Mouse (Mus musculus): Measurements from ENCODE around the gene Ophn1. TPM values are rescaled to one million over a fixed set of nuclear protein-coding genes. Genes with fewer than 3 reads are reported as not detected.

The Ophn1 gene
- 24.4 and 24.7 TPM in 2 replicates for polyA plus RNA-seq (2015; fragmentation: Nextera tagmentation; extraction: Ambion mirVana)

- H3K4me1 ChIP-seq: no peaks in the 10 kb centered on the region
- 13% methylated on average over 47 of the region's 48 CpGs for WGBS
- H3K9me3 ChIP-seq (replicated peaks): no peaks in the 10 kb centered on the region
- peak within 1 kb of the TSS; percentile 51 for H3K4me2 ChIP-seq (replicated peaks)
- H3K36me3 ChIP-seq: no peaks in the 10 kb centered on the region
- H3K9ac ChIP-seq: peak within 1 kb of the TSS; percentile 26
- ATAC-seq (ENCODE audit: insufficient number of reproducible peaks, low FRiP score, low TSS enrichment, low read depth): peak; percentile 93
- H3K27me3 ChIP-seq: peaks cover 7% of the 10 kb centered on the region; the same call in 1 of the 2 replicates
- H3K4me3 ChIP-seq (replicated peaks): peak within 1 kb of the TSS; percentile 54
- H3K27ac ChIP-seq (replicated peaks): peak within 1 kb of the TSS; percentile 84
Observed at GRCm38 (mm10) chrX:98890406-98891116, at the start of gene Ophn1. TSS of gene Ophn1 (minus strand) at chrX:98891025.

- peak; percentile 86 for ATAC-seq (ENCODE audit: insufficient number of reproducible peaks, low FRiP score, low TSS enrichment, low read depth)
- Histone ChIP-seq H3K9ac (peak overlapping the region; percentile 48), H3K9me3 (replicated peaks) (no peaks in the 10 kb centered on the region), H3K27ac (replicated peaks) (peak overlapping the region; percentile 97), H3K4me3 (replicated peaks) (peak overlapping the region; percentile 61), H3K36me3 (0 out of 2 replicates have a peak, but pooled peaks cover 3% of the 10 kb centered on the region), H3K4me1 (peaks cover 5% of the 10 kb centered on the region), H3K4me2 (replicated peaks) (peak overlapping the region; percentile 51), H3K27me3 (no peaks in the 10 kb centered on the region)
- 20% methylated on average over 57 of the region's 57 CpGs for WGBS
Observed at GRCm38 (mm10) chrX:98937555-98938294, 46.9 kb upstream of the Ophn1 start.

- Histone ChIP-seq H3K27ac (replicated peaks) (peak overlapping the region; percentile 97), H3K27me3 (no peaks in the 10 kb centered on the region), H3K4me1 (peaks cover 5% of the 10 kb centered on the region), H3K36me3 (0 out of 2 replicates have a peak, but pooled peaks cover under 1% of the 10 kb centered on the region), H3K9ac (peak overlapping the region; percentile 48), H3K4me2 (replicated peaks) (peak overlapping the region; percentile 51), H3K9me3 (replicated peaks) (no peaks in the 10 kb centered on the region), H3K4me3 (replicated peaks) (peak overlapping the region; percentile 61)
- peak; percentile 92 for ATAC-seq (ENCODE audit: insufficient number of reproducible peaks, low FRiP score, low TSS enrichment, low read depth)
- 28% methylated on average over 66 of the region's 66 CpGs for WGBS
Observed at GRCm38 (mm10) chrX:98936707-98937554, 46.1 kb upstream of the Ophn1 start.

- Histone ChIP-seq H3K4me2 (replicated peaks) (peak within 1 kb of the TSS; percentile 51), H3K27me3 (no peaks in the 10 kb centered on the region), H3K9me3 (replicated peaks) (no peaks in the 10 kb centered on the region), H3K36me3 (no peaks in the 10 kb centered on the region), H3K27ac (replicated peaks) (peak within 1 kb of the TSS; percentile 97), H3K4me1 (peaks cover 5% of the 10 kb centered on the region), H3K9ac (peak within 1 kb of the TSS; percentile 48), H3K4me3 (replicated peaks) (peak within 1 kb of the TSS; percentile 61)
- ATAC-seq (ENCODE audit: insufficient number of reproducible peaks, low FRiP score, low TSS enrichment, low read depth): no peak
- 68% methylated on average over 3 of the region's 3 CpGs for WGBS
Observed at GRCm38 (mm10) chrX:98936101-98936500, 45.3 kb upstream of the Ophn1 start, which contains the start of gene Yipf6. TSS of gene Yipf6 (plus strand) at chrX:98936316.

- H3K36me3 ChIP-seq: no peaks in the 10 kb centered on the region
- 17% methylated on average over 6 of the region's 6 CpGs for WGBS
- no peak overlapping the region for H3K4me2 ChIP-seq (replicated peaks)
- no peak overlapping the region for H3K4me3 ChIP-seq (replicated peaks)
- no peaks in the 10 kb centered on the region for H3K27me3 ChIP-seq
- H3K4me1 ChIP-seq: no peaks in the 10 kb centered on the region
- no peak overlapping the region for H3K9ac ChIP-seq
- H3K9me3 ChIP-seq (replicated peaks): no peaks in the 10 kb centered on the region
- ATAC-seq (ENCODE audit: insufficient number of reproducible peaks, low FRiP score, low TSS enrichment, low read depth): no peak
- H3K27ac ChIP-seq (replicated peaks): no peak overlapping the region
Observed at GRCm38 (mm10) chrX:98919423-98919822, 28.6 kb upstream of the Ophn1 start.

- 55% methylated on average over 1 of the region's 1 CpGs for WGBS
Observed at GRCm38 (mm10) chrX:98908910-98909309, 18.1 kb upstream of the Ophn1 start.

GRCm38 (mm10) chrX:98904226-98904625 is 13.4 kb upstream of the Ophn1 start:
- WGBS: 83% methylated on average over 6 of the region's 6 CpGs
- H3K4me2 ChIP-seq (replicated peaks): no peak overlapping the region
- H3K9me3 ChIP-seq (replicated peaks): no peaks in the 10 kb centered on the region
- no peak overlapping the region for H3K4me3 ChIP-seq (replicated peaks)
- H3K9ac ChIP-seq: no peak overlapping the region
- H3K4me1 ChIP-seq: no peaks in the 10 kb centered on the region
- H3K27me3 ChIP-seq: no peaks in the 10 kb centered on the region
- ATAC-seq (ENCODE audit: insufficient number of reproducible peaks, low FRiP score, low TSS enrichment, low read depth): no peak
- no peak overlapping the region for H3K27ac ChIP-seq (replicated peaks)
- H3K36me3 ChIP-seq: no peaks in the 10 kb centered on the region

More at GRCm38 (mm10) chrX:98908910-98909309, 18.1 kb upstream of the Ophn1 start:
- H3K27me3 ChIP-seq: no peaks in the 10 kb centered on the region
- no peak overlapping the region for H3K4me3 ChIP-seq (replicated peaks)
- no peak overlapping the region for H3K27ac ChIP-seq (replicated peaks)
- H3K4me2 ChIP-seq (replicated peaks): no peak overlapping the region
- no peak overlapping the region for H3K9ac ChIP-seq
- no peaks in the 10 kb centered on the region for H3K9me3 ChIP-seq (replicated peaks)
- H3K36me3 ChIP-seq: no peaks in the 10 kb centered on the region
- ATAC-seq (ENCODE audit: insufficient number of reproducible peaks, low FRiP score, low TSS enrichment, low read depth): no peak
- H3K4me1 ChIP-seq: no peaks in the 10 kb centered on the region

GRCm38 (mm10) chrX:98898307-98898706 is 7.5 kb upstream of the Ophn1 start:
- no peak for ATAC-seq (ENCODE audit: insufficient number of reproducible peaks, low FRiP score, low TSS enrichment, low read depth)
- Histone ChIP-seq H3K4me3 (replicated peaks) (no peak overlapping the region), H3K4me1 (no peaks in the 10 kb centered on the region), H3K36me3 (no peaks in the 10 kb centered on the region), H3K9me3 (replicated peaks) (no peaks in the 10 kb centered on the region), H3K9ac (no peak overlapping the region), H3K4me2 (replicated peaks) (no peak overlapping the region), H3K27me3 (no peaks in the 10 kb centered on the region), H3K27ac (replicated peaks) (no peak overlapping the region)
- 52% methylated on average over 3 of the region's 3 CpGs for WGBS

- Histone ChIP-seq H3K27ac (replicated peaks) (peak overlapping the region; percentile 84; the same call in 1 of the 2 replicates), H3K36me3 (no peaks in the 10 kb centered on the region), H3K4me1 (no peaks in the 10 kb centered on the region), H3K4me3 (replicated peaks) (peak overlapping the region; percentile 54), H3K9ac (peak overlapping the region; percentile 26; the same call in 1 of the 2 replicates), H3K27me3 (peaks cover 7% of the 10 kb centered on the region; the same call in 1 of the 2 replicates), H3K4me2 (replicated peaks) (peak overlapping the region; percentile 51), H3K9me3 (replicated peaks) (no peaks in the 10 kb centered on the region)
- ATAC-seq (ENCODE audit: insufficient number of reproducible peaks, low FRiP score, low TSS enrichment, low read depth): no peak
- WGBS: 12% methylated on average over 14 of the region's 14 CpGs
Observed at GRCm38 (mm10) chrX:98890072-98890405, 786 bp downstream of the Ophn1 start.

GRCm38 (mm10) chrX:98881983-98882382 is 8.8 kb downstream of the Ophn1 start:
- no peak overlapping the region for H3K4me3 ChIP-seq (replicated peaks)
- no peak overlapping the region for H3K9ac ChIP-seq
- H3K27ac ChIP-seq (replicated peaks): no peak overlapping the region
- 87% methylated on average over 2 of the region's 2 CpGs for WGBS
- no peaks in the 10 kb centered on the region for H3K36me3 ChIP-seq
- H3K27me3 ChIP-seq: 0 out of 2 replicates have a peak, but pooled peaks cover 5% of the 10 kb centered on the region
- H3K9me3 ChIP-seq (replicated peaks): no peaks in the 10 kb centered on the region
- ATAC-seq (ENCODE audit: insufficient number of reproducible peaks, low FRiP score, low TSS enrichment, low read depth): no peak
- no peak overlapping the region for H3K4me2 ChIP-seq (replicated peaks)
- H3K4me1 ChIP-seq: no peaks in the 10 kb centered on the region

- ATAC-seq (ENCODE audit: insufficient number of reproducible peaks, low FRiP score, low TSS enrichment, low read depth): no peak
- 85% methylated on average over 2 of the region's 2 CpGs for WGBS
Observed at GRCm38 (mm10) chrX:98881085-98881484, 9.7 kb downstream of the Ophn1 start.

More at GRCm38 (mm10) chrX:98881085-98881484, 9.7 kb downstream of the Ophn1 start:
- H3K4me3 ChIP-seq (replicated peaks): no peak overlapping the region
- no peaks in the 10 kb centered on the region for H3K9me3 ChIP-seq (replicated peaks)
- no peak overlapping the region for H3K9ac ChIP-seq
- no peaks in the 10 kb centered on the region for H3K4me1 ChIP-seq
- H3K36me3 ChIP-seq: no peaks in the 10 kb centered on the region
- 0 out of 2 replicates have a peak, but pooled peaks cover 5% of the 10 kb centered on the region for H3K27me3 ChIP-seq
- no peak overlapping the region for H3K27ac ChIP-seq (replicated peaks)
- H3K4me2 ChIP-seq (replicated peaks): no peak overlapping the region

All from embryonic facial prominence, embryonic 15.5 days (tissue).